Comparison of ENCODE assay signal across 17 mouse cellular contexts in genomic region chr14:22464314-22464713, GRCm38 (mm10).
DNase-seq lines count a peak whose midpoint lies in the region; ATAC-seq and TF ChIP-seq lines count a peak whose summit lies in the region.
"Had no signal": no experiment of that assay in that cellular context is flagged by ENCODE, and none has a peak within 500 bp of the region (broad histone marks: within the 10 kb centered on the region; RNA-seq: fewer than 3 reads in every experiment).

No protein-coding gene starts in this region.

- H3K4me1 ChIP-seq in intestine, postnatal 0 days (replicated peaks; ENCODE audit: control insufficient read depth, insufficient read depth, low read length) = no peaks in the 10 kb centered on the region
- no peaks in the 10 kb centered on the region for H3K4me1 ChIP-seq in intestine, embryonic 16.5 days (ENCODE audit: control insufficient read depth, insufficient read depth, low read length)
- H3K4me1 ChIP-seq in lung, postnatal 0 days (ENCODE audit: insufficient read depth, low read depth, low read length) = no peaks in the 10 kb centered on the region
- H3K4me1 ChIP-seq: heart, embryonic 10.5 days had no signal

- TF ChIP-seq CTCF in intestine, postnatal 0 days (IDR thresholded peaks at IDR 0.05; ENCODE audit: low read depth) = peak; percentile 26
- TF ChIP-seq CTCF in lung, postnatal 0 days (IDR thresholded peaks at IDR 0.05) = peak; percentile 21

- no peak for TF ChIP-seq EP300 in lung, postnatal 0 days (IDR thresholded peaks at IDR 0.05)

- no peak overlapping the region for H3K9ac ChIP-seq in intestine, postnatal 0 days (ENCODE audit: low read depth, low read length)
- no peak overlapping the region for H3K9ac ChIP-seq in intestine, embryonic 16.5 days (ENCODE audit: low read depth, low read length)
- no peak overlapping the region for H3K9ac ChIP-seq in lung, postnatal 0 days (replicated peaks; ENCODE audit: low read depth)
- H3K9ac ChIP-seq: hindbrain, embryonic 14.5 days; limb, embryonic 15.5 days had no signal

- no peaks in the 10 kb centered on the region for H3K27me3 ChIP-seq in intestine, postnatal 0 days (replicated peaks; ENCODE audit: control insufficient read depth, insufficient read depth, low read length)
- no peaks in the 10 kb centered on the region for H3K27me3 ChIP-seq in intestine, embryonic 16.5 days (replicated peaks; ENCODE audit: control insufficient read depth, insufficient read depth, low read length)
- H3K27me3 ChIP-seq in lung, postnatal 0 days (replicated peaks; ENCODE audit: insufficient read depth, low read length) = no peaks in the 10 kb centered on the region
- H3K27me3 ChIP-seq: limb, embryonic 15.5 days had no signal

- no peaks in the 10 kb centered on the region for H3K36me3 ChIP-seq in intestine, postnatal 0 days (ENCODE audit: control insufficient read depth, insufficient read depth)
- H3K36me3 ChIP-seq in intestine, embryonic 16.5 days (ENCODE audit: control insufficient read depth, insufficient read depth, low read length) = no peaks in the 10 kb centered on the region
- H3K36me3 ChIP-seq in lung, postnatal 0 days (ENCODE audit: insufficient read depth, low read length) = no peaks in the 10 kb centered on the region
- H3K36me3 ChIP-seq: heart, embryonic 10.5 days; limb, embryonic 15.5 days had no signal

- no peaks in the 10 kb centered on the region for H3K9me3 ChIP-seq in intestine, postnatal 0 days (ENCODE audit: control insufficient read depth)
- H3K9me3 ChIP-seq in intestine, embryonic 16.5 days (ENCODE audit: control insufficient read depth, low read length) = no peaks in the 10 kb centered on the region
- no peaks in the 10 kb centered on the region for H3K9me3 ChIP-seq in lung, postnatal 0 days (ENCODE audit: low read length)
- H3K9me3 ChIP-seq: heart, embryonic 10.5 days; limb, embryonic 15.5 days had no signal

- no peak for DNase-seq in lung, postnatal 0 days (ENCODE audit: low spot score)
- no peak for DNase-seq in lung, postnatal 10 days
- peak; percentile 3 for DNase-seq in ES-CJ7 (ENCODE audit: low read depth, low spot score)
- peak; percentile 6 for DNase-seq in thymus, postnatal 25 days
- no peak for DNase-seq in cerebellum, adult 8-10 months
- DNase-seq: B cell, adult 2 months; cerebellum, postnatal 10 days; gastrocnemius, postnatal 25 days; heart, postnatal 10 days; kidney, adult 18-20 months; layer of hippocampus, postnatal 36 days; lung, postnatal 14 days had no signal

- H3K27ac ChIP-seq in intestine, postnatal 0 days (ENCODE audit: low read depth, low read length) = no peak overlapping the region
- no peak overlapping the region for H3K27ac ChIP-seq in intestine, embryonic 16.5 days (ENCODE audit: low read length)
- no peak overlapping the region for H3K27ac ChIP-seq in lung, postnatal 0 days (ENCODE audit: low read length)
- H3K27ac ChIP-seq: heart, embryonic 10.5 days; hindbrain, embryonic 14.5 days; limb, embryonic 15.5 days had no signal

- H3K4me2 ChIP-seq in intestine, postnatal 0 days (replicated peaks; ENCODE audit: low read depth) = no peak overlapping the region
- no peak overlapping the region for H3K4me2 ChIP-seq in intestine, embryonic 16.5 days (ENCODE audit: low read depth, low read length)
- no peak overlapping the region for H3K4me2 ChIP-seq in lung, postnatal 0 days (replicated peaks; ENCODE audit: low read depth, low read length)
- H3K4me2 ChIP-seq: hindbrain, embryonic 14.5 days; limb, embryonic 15.5 days had no signal

- ATAC-seq in intestine, postnatal 0 days = no peak
- no peak for ATAC-seq in intestine, embryonic 16.5 days
- ATAC-seq in lung, postnatal 0 days = no peak

- no peak overlapping the region for H3K4me3 ChIP-seq in intestine, postnatal 0 days (ENCODE audit: low read depth, low read length)
- no peak overlapping the region for H3K4me3 ChIP-seq in intestine, embryonic 16.5 days (ENCODE audit: low read length)
- no peak overlapping the region for H3K4me3 ChIP-seq in lung, postnatal 0 days (ENCODE audit: low read depth, low read length)
- H3K4me3 ChIP-seq: heart, embryonic 10.5 days; limb, embryonic 15.5 days had no signal

- 92% methylated on average over 1 of the region's 1 CpGs for WGBS in intestine, postnatal 0 days
- WGBS in intestine, embryonic 16.5 days = 91% methylated on average over 1 of the region's 1 CpGs
- 90% methylated on average over 1 of the region's 1 CpGs for WGBS in lung, postnatal 0 days

Comparison
In these comparisons a context has a peak if more than half of its experiments do, and no peak if none do; other contexts are left out.
1. DNase-seq: peak in ES-CJ7 (single experiment) and thymus, postnatal 25 days (single experiment); none in lung, postnatal 0 days (single experiment), lung, postnatal 10 days (single experiment) and cerebellum, adult 8-10 months (single experiment).